Mouse (Mus musculus): ENCODE data around the gene Zfp109. TPM values are rescaled to one million over a fixed set of nuclear protein-coding genes. Genes with fewer than 3 reads are reported as not detected.

Zfp109 gene
- total and polyA plus RNA-seq, 3 experiments = not detected

DNA sequence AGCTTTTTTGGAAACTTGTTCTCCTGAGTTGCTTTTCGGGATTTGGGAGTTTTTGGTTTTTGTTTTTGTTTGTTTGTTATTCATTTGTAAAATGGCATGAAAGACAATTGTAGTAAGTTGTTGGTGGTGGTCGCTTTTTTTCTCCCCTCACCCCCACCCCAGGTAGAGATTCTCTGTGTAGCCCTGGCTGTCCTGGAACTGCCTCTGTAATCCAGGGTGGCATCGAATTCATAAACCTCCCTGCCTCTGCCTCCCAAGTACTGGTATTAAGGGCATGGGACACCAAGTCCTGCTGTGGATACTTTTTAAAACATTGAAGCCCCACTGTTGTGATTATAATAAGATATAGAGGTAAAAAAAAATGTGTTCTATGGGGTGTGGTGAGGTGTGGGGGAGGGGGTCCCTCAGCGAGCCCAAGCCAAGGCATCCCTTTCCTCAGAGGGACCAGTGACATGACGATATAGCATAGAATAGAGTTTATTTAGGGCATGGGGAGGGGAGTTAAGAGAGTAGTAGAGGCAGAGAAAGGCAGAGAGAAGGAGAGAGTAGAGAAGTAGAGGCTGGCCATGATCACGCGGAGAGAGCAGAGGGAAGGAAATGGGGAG is 29.0 kb downstream of the Zfp109 start:
- no peak for DNase-seq (ENCODE audit: extremely low read depth)
- Histone ChIP-seq H3K9me3 (replicated peaks; ENCODE audit: low read length) (peaks cover 3% of the 10 kb centered on the region), H3K4me1 (ENCODE audit: control insufficient read depth in 1 of 2, insufficient read depth in 2 of 2) (no peaks in the 10 kb centered on the region), H3K9ac (ENCODE audit: insufficient read depth, low read depth) (no peak overlapping the region), H3K27me3 (replicated peaks) (peaks cover 49% of the 10 kb centered on the region), H3K27ac (ENCODE audit: insufficient read depth, low read depth) (no peak overlapping the region), H3K4me2 (ENCODE audit: insufficient read depth, low read depth, poor library complexity, severe bottlenecking) (no peak overlapping the region), H3K4me3 (replicated peaks in 1 of 3; ENCODE audit: low read depth in 2 of 3, low read length in 2 of 3, poor library complexity in 1 of 3) (no peak overlapping the region), H3K79me2 (replicated peaks; ENCODE audit: control insufficient read depth, extremely low read depth, insufficient read depth, poor library complexity, severe bottlenecking) (no peaks in the 10 kb centered on the region), H3K36me3 (replicated peaks in 1 of 2; ENCODE audit: control insufficient read depth in 1 of 2, insufficient read depth in 1 of 2, low read length in 1 of 2) (no peaks in the 10 kb centered on the region)
- in situ Hi-C loops (cut with MboI; ENCODE audit: low pct_ligation_motif_present, low pct_unique_long_range_greater_than_20kb, low sequenced_read_pairs) = no loop called here
- dilution Hi-C loops (cut with MboI; ENCODE audit: extremely low pct_ligation_motif_present, extremely low pct_unique_long_range_greater_than_20kb, low sequenced_read_pairs) = no loop called here
- TF ChIP-seq ZNF384 (IDR thresholded peaks at IDR 0.05; ENCODE audit: low read depth, low read length) (no peak), NELFE (IDR thresholded peaks at IDR 0.05; ENCODE audit: low read depth, low read length) (no peak), MEF2A (IDR thresholded peaks at IDR 0.05; ENCODE audit: borderline replicate concordance, low read depth, low read length) (no peak), NRF1 (IDR thresholded peaks at IDR 0.05; ENCODE audit: low read depth, low read length) (no peak), RAD21 (IDR thresholded peaks at IDR 0.05; ENCODE audit: low read depth, low read length) (no peak), MYC (IDR thresholded peaks at IDR 0.05; ENCODE audit: low read depth, low read length) (no peak), GABPA (IDR thresholded peaks at IDR 0.05; ENCODE audit: insufficient replicate concordance, low read depth, low read length) (no peak), POLR2A (IDR thresholded peaks at IDR 0.05; ENCODE audit: low read depth, low read length) (no peak), PAX5 (IDR thresholded peaks at IDR 0.05; ENCODE audit: low read length) (no peak), UBTF (IDR thresholded peaks at IDR 0.05; ENCODE audit: low read depth, low read length) (no peak), SMC3 (IDR thresholded peaks at IDR 0.05; ENCODE audit: low read depth, low read length) (no peak), MAX (IDR thresholded peaks at IDR 0.05; ENCODE audit: low read length) (no peak), CHD2 (IDR thresholded peaks at IDR 0.05; ENCODE audit: low read length) (no peak), MAZ (IDR thresholded peaks at IDR 0.05; ENCODE audit: low read depth, low read length) (no peak), BHLHE40 (IDR thresholded peaks at IDR 0.05; ENCODE audit: low read depth, low read length) (no peak)

DNA sequence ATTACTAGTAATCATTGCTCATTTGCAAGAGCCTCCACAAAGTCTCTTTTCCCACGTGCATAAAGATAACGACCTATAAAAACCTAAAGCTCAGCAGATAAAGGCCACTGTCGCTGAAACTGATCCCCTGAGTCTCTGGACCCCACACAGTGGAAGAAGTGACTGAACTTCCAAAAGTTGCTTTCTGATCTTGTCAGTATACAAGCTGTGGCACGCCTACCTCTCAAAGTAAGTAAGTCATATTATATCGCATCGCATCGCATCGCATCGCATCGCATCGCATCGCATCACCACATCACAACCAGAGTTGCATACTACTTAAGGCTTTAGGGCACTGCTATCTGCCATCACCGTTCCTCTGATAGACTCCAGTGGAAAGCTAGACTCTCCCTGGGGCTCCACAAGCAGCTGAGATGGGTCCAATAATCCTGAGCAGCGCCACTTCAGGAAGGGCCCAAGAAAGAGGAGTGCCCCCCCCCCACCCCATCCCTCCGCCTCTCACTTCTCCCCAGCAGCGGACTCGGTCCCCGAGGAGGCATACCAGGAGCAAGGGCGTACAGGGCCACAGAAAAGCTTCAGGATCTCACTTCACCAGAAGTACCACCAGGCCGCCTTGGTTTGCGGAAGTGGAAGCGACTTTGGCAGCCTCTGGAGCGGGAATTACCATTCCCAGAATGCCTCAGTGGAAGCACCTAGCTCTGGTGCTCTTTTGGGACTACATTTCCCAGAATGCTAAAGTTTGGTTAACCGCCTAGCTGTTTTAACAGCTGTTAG is 29.7 kb downstream of the Zfp109 start:
- Histone ChIP-seq H3K4me1 (ENCODE audit: control insufficient read depth in 1 of 2, insufficient read depth in 2 of 2) (no peaks in the 10 kb centered on the region), H3K36me3 (replicated peaks in 1 of 2; ENCODE audit: control insufficient read depth in 1 of 2, insufficient read depth in 1 of 2, low read length in 1 of 2) (no peaks in the 10 kb centered on the region), H3K4me3 (replicated peaks in 1 of 3; ENCODE audit: low read depth in 2 of 3, low read length in 2 of 3, poor library complexity in 1 of 3) (no peak overlapping the region), H3K4me2 (ENCODE audit: insufficient read depth, low read depth, poor library complexity, severe bottlenecking) (no peak overlapping the region), H3K9ac (ENCODE audit: insufficient read depth, low read depth) (no peak overlapping the region), H3K27ac (ENCODE audit: insufficient read depth, low read depth) (no peak overlapping the region), H3K27me3 (replicated peaks) (peaks cover 43% of the 10 kb centered on the region), H3K9me3 (replicated peaks; ENCODE audit: low read length) (peaks cover under 1% of the 10 kb centered on the region), H3K79me2 (replicated peaks; ENCODE audit: control insufficient read depth, extremely low read depth, insufficient read depth, poor library complexity, severe bottlenecking) (no peaks in the 10 kb centered on the region)
- dilution Hi-C loops (cut with MboI; ENCODE audit: extremely low pct_ligation_motif_present, extremely low pct_unique_long_range_greater_than_20kb, low sequenced_read_pairs) (no loop called here), in situ Hi-C loops (cut with MboI; ENCODE audit: low pct_ligation_motif_present, low pct_unique_long_range_greater_than_20kb, low sequenced_read_pairs) (no loop called here)
- TF ChIP-seq MAZ (IDR thresholded peaks at IDR 0.05; ENCODE audit: low read depth, low read length) (no peak), CTCF (conservative IDR thresholded peaks at IDR 0.05 in 1 of 2, IDR thresholded peaks at IDR 0.05 in 1 of 2; ENCODE audit: low read depth in 2 of 2, low read length in 2 of 2) (no peak), ETS1 (conservative IDR thresholded peaks at IDR 0.05; ENCODE audit: low read depth, low read length) (no peak), MEF2A (IDR thresholded peaks at IDR 0.05; ENCODE audit: borderline replicate concordance, low read depth, low read length) (no peak), SMC3 (IDR thresholded peaks at IDR 0.05; ENCODE audit: low read depth, low read length) (no peak), TBP (conservative IDR thresholded peaks at IDR 0.05; ENCODE audit: low read depth, low read length) (no peak), POLR2A (IDR thresholded peaks at IDR 0.05; ENCODE audit: low read depth, low read length) (no peak), ZNF384 (IDR thresholded peaks at IDR 0.05; ENCODE audit: low read depth, low read length) (no peak), TCF12 (IDR thresholded peaks at IDR 0.05; ENCODE audit: low read depth, low read length) (no peak), JUND (conservative IDR thresholded peaks at IDR 0.05; ENCODE audit: low read depth, low read length) (no peak), RCOR1 (conservative IDR thresholded peaks at IDR 0.05; ENCODE audit: low read depth, low read length) (no peak), MAX (IDR thresholded peaks at IDR 0.05; ENCODE audit: low read length) (no peak), JUN (IDR thresholded peaks at IDR 0.05; ENCODE audit: insufficient read depth, low read depth, low read length) (no peak), ZC3H11A (IDR thresholded peaks at IDR 0.05; ENCODE audit: low read depth, low read length) (no peak), SIN3A (IDR thresholded peaks at IDR 0.05; ENCODE audit: low read length) (no peak), RAD21 (IDR thresholded peaks at IDR 0.05; ENCODE audit: low read depth, low read length) (no peak), UBTF (IDR thresholded peaks at IDR 0.05; ENCODE audit: low read depth, low read length) (no peak)
- no peak for DNase-seq (ENCODE audit: extremely low read depth)

Measured in CH12.LX (cell line).